Mouse (Mus musculus) C2C12 (cell line): ENCODE results near the gene Spry1.

Experiments
- CEBPB ChIP-seq: IDR thresholded peaks from one replicate; pipeline ENCODE4 v1.6.1; 2011; ENCODE audit warnings: low read depth, mild to moderate bottlenecking, control low read depth, moderate library complexity
- CTCF ChIP-seq: IDR thresholded peaks from one replicate; pipeline ENCODE4 v1.5.1; 2011; ENCODE audit not compliant: control insufficient read depth, insufficient read depth, insufficient read length
- USF1 ChIP-seq: IDR thresholded peaks from one replicate; pipeline ENCODE4 v1.6.1; 2011; ENCODE audit warnings: low read depth, mild to moderate bottlenecking, control low read depth, moderate library complexity

GRCm38 (mm10) chr3:37632751-37633150 is 7.0 kb upstream of the Spry1 start:
- TF ChIP-seq CTCF, result no peak
- no peak for TF ChIP-seq CEBPB
- no peak for TF ChIP-seq USF1
